8 mouse cellular contexts compared by ENCODE assay signal in the genomic region with DNA sequence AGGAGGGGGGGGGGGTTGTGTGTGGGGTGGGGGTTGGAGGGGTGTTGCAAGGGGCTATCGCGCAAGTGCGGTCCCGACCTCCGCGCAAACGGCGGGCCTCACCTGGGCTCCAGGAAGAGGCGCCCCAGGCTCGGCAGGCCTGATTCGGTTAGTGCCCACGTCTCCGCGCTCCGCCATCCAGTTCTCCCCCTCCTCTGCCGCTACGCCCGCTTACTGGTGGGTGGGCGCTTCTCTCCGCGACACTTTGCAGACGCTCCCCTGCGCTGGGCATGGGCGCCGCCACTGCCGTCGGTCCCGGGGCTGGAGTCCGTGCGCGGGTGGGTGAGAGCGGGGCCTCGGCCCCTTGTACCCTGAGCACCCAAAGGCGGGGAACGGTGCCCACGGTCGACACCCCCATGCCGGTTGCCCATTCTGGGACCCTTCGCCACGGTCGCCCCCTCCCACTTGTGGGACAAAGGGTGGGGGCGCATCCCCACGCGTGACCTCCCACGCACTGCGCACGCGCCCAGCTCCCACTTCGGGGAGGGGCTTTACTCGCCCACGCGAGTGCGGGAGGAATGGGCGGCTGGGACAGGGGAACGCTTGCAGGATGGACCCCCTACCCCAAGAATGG. TPM values are rescaled to one million over a fixed set of nuclear protein-coding genes. Genes with fewer than 3 reads are reported as not detected.
A peak's percentile ranks its signal among the peaks of the same experiment; 100 is the strongest.
DNase-seq lines count a peak whose midpoint lies in the region; ATAC-seq lines count a peak whose summit lies in the region.

No protein-coding gene starts in this region.

- H3K9ac ChIP-seq in hindbrain, embryonic 14.5 days: peak overlapping the region; percentile 86
- 0 out of 2 replicates have a peak overlapping the region, but pooled peaks have one; percentile 13 for H3K9ac ChIP-seq in liver, embryonic 11.5 days (ENCODE audit: low read depth, low read length)

- H3K4me2 ChIP-seq in hindbrain, embryonic 14.5 days (replicated peaks): peak overlapping the region; percentile 78
- peak overlapping the region; percentile 54 for H3K4me2 ChIP-seq in liver, embryonic 11.5 days

- peak overlapping the region; percentile 75 for H3K27ac ChIP-seq in hindbrain, embryonic 14.5 days
- no peak overlapping the region for H3K27ac ChIP-seq in liver, embryonic 11.5 days (ENCODE audit: low read depth, low read length)

- peak overlapping the region; percentile 68 for H3K4me3 ChIP-seq in hindbrain, embryonic 14.5 days (replicated peaks; ENCODE audit: low read length)
- H3K4me3 ChIP-seq in liver, embryonic 11.5 days (ENCODE audit: low read depth, low read length): peak overlapping the region; percentile 32

- H3K4me1 ChIP-seq in hindbrain, embryonic 14.5 days (replicated peaks; ENCODE audit: control insufficient read depth, insufficient read depth, low read length): peaks cover 51% of the 10 kb centered on the region
- peaks cover 15% of the 10 kb centered on the region for H3K4me1 ChIP-seq in liver, embryonic 11.5 days (replicated peaks; ENCODE audit: control insufficient read depth, insufficient read depth, low read length)

- peaks cover 47% of the 10 kb centered on the region for H3K27me3 ChIP-seq in hindbrain, embryonic 14.5 days (ENCODE audit: control insufficient read depth, insufficient read depth, low read length)
- peaks cover 73% of the 10 kb centered on the region for H3K27me3 ChIP-seq in liver, embryonic 11.5 days (replicated peaks; ENCODE audit: control insufficient read depth, insufficient read depth, low read length)

- DNase-seq in kidney, postnatal 10 days: peak; percentile 47
- DNase-seq in kidney, postnatal 36 days: no peak
- DNase-seq in cerebellum, postnatal 36 days: peak; percentile 52 to 62
- no peak for DNase-seq in hindbrain, embryonic 14.5 days (ENCODE audit: low spot score)
- peak; percentile 58 for DNase-seq in liver, embryonic 11.5 days (ENCODE audit: low spot score)
- DNase-seq in right cerebral cortex, postnatal 25 days: peak; percentile 71
- no peak for DNase-seq in urinary bladder, postnatal 4 days (ENCODE audit: low spot score in 2 of 2)
- DNase-seq in yolk sac, embryonic 10.5 days (ENCODE audit: low spot score): no peak

- WGBS in hindbrain, embryonic 14.5 days: 2% methylated on average over 55 of the region's 55 CpGs
- 5% methylated on average over 53 of the region's 55 CpGs for WGBS in liver, embryonic 11.5 days

- no peaks in the 10 kb centered on the region for H3K9me3 ChIP-seq in hindbrain, embryonic 14.5 days (ENCODE audit: control insufficient read depth, low read length)
- H3K9me3 ChIP-seq in liver, embryonic 11.5 days (ENCODE audit: control insufficient read depth, low read length): no peaks in the 10 kb centered on the region

- no peaks in the 10 kb centered on the region; the same call in 1 of the 2 replicates for H3K36me3 ChIP-seq in hindbrain, embryonic 14.5 days (replicated peaks; ENCODE audit: control insufficient read depth, insufficient read depth)
- H3K36me3 ChIP-seq in liver, embryonic 11.5 days (ENCODE audit: control insufficient read depth, insufficient read depth, low read length): no peaks in the 10 kb centered on the region

- peak; percentile 15 for ATAC-seq in hindbrain, embryonic 14.5 days (ENCODE audit: low FRiP score)
- no peak for ATAC-seq in liver, embryonic 11.5 days (replicated peaks; ENCODE audit: low FRiP score)

RNA-seq across cellular contexts. Expression of gene U2af2, which starts 5.2 kb away (rescaled TPM):
- polyA plus RNA-seq in hindbrain, embryonic 14.5 days (2014; fragmentation: Nextera tagmentation; extraction: Ambion mirVana): 96.6 and 103 TPM in 2 replicates
- 169 TPM in 2 replicates for polyA plus RNA-seq in liver, embryonic 11.5 days (2014; fragmentation: Nextera tagmentation; extraction: Ambion mirVana)

RNA-seq across cellular contexts. Expression of gene Zfp580, which starts 5.4 kb away (rescaled TPM):
- polyA plus RNA-seq in hindbrain, embryonic 14.5 days (2014; fragmentation: Nextera tagmentation; extraction: Ambion mirVana): 105 and 110 TPM in 2 replicates
- polyA plus RNA-seq in liver, embryonic 11.5 days (2014; fragmentation: Nextera tagmentation; extraction: Ambion mirVana): 11.5 and 14.1 TPM in 2 replicates

RNA-seq across cellular contexts. Expression of gene Zfp784, which starts 18.5 kb away (rescaled TPM):
- polyA plus RNA-seq in hindbrain, embryonic 14.5 days (2014; fragmentation: Nextera tagmentation; extraction: Ambion mirVana): 7.0 and 8.9 TPM in 2 replicates
- polyA plus RNA-seq in liver, embryonic 11.5 days (2014; fragmentation: Nextera tagmentation; extraction: Ambion mirVana): 2.4 and 2.6 TPM in 2 replicates

RNA-seq across cellular contexts. Expression of gene 4632433K11Rik, which starts 22.8 kb away (rescaled TPM):
- polyA plus RNA-seq in hindbrain, embryonic 14.5 days (2014; fragmentation: Nextera tagmentation; extraction: Ambion mirVana): not detected in 2 replicates
- polyA plus RNA-seq in liver, embryonic 11.5 days (2014; fragmentation: Nextera tagmentation; extraction: Ambion mirVana): 0.22 TPM in 1 of 2 replicates, not detected in the other

RNA-seq across cellular contexts. Expression of gene Epn1, which starts 23.3 kb away (rescaled TPM):
- 116 and 124 TPM in 2 replicates for polyA plus RNA-seq in hindbrain, embryonic 14.5 days (2014; fragmentation: Nextera tagmentation; extraction: Ambion mirVana)
- 82.9 and 88.9 TPM in 2 replicates for polyA plus RNA-seq in liver, embryonic 11.5 days (2014; fragmentation: Nextera tagmentation; extraction: Ambion mirVana)

Comparison
In these comparisons a context has a peak if more than half of its experiments do, and no peak if none do; other contexts are left out.
1. DNase-seq: peak in kidney, postnatal 10 days (single experiment), cerebellum, postnatal 36 days (2 of 2), liver, embryonic 11.5 days (single experiment) and right cerebral cortex, postnatal 25 days (single experiment); none in kidney, postnatal 36 days (0 of 2), hindbrain, embryonic 14.5 days (single experiment), urinary bladder, postnatal 4 days (0 of 2) and yolk sac, embryonic 10.5 days (single experiment).